Mouse (Mus musculus) left cerebral cortex, postnatal 10 days (tissue): ENCODE measurements around the gene Thpo. TPM values are rescaled to one million over a fixed set of nuclear protein-coding genes. Genes with fewer than 3 reads are reported as not detected.
A peak's percentile ranks its signal among the peaks of the same experiment; 100 is the strongest.

Experiments
- DNase-seq, 2 experiments: peaks; one replicate each; pipeline ENCODE4 v3.0.0; 2021 to 2022; ENCODE audit warnings: low spot score in 2 of 2, mixed read lengths in 1 of 2; ENCODE audit errors: extremely low spot score in 1 of 2
- intact Hi-C: fragments of 180-260 bp; cut with DNase I; formaldehyde crosslinking; loops from one replicate; pipeline ENCODE4 v1.15.1; 2025
- total RNA-seq, 2 experiments: library from RNA; stranded (reverse); gene quantifications; 2 replicates each; pipeline ENCODE4 v1.2.3; 2021

Thpo gene
- total RNA-seq, 2 experiments from 2014 or later, result 1.4 to 2.0 TPM

DNA sequence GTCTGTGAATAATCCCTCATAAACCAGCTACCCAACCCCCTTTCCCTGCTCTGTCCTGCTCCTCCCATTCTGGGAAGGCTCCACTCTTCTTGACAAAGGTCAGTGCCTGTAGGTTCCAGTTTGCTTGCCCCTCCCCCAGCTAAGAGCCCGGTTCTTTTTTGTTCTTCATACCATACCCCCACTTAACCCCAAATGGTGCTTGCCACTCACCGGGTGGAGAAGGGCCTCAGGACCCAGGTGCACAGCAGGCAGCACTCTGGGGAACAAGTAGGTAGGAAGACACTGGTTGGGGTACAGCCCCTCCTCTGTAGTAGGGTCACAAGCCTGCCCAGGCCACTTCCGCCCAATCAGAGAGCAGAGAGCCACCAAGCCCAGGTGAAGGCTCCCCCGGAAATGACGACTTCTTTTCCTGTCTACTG lies 4.0 kb downstream of the Thpo start:
- intact Hi-C loops, result no loop called here
- peak in 1 of 2 experiments; percentile 24 for DNase-seq

DNA sequence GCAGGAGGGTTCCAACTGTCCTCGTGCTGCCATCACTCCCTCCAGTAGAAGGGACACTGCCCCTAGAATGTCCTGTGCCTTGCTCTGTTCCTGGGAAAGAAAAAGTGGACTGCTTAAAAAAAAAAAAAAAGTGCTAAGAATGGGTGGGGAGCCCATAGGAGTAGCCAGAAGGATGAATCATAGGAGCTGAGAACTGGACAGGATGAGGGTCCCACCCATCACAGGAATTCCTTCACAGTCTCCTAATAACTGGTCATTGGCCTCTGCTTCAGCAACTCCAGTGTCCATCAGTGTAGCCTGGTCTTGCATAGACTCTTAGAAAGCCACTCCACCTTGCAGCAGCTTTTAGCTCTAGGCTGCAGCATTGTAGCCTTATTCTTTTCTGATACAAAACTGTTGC lies 7.9 kb downstream of the Thpo start:
- intact Hi-C loops, result loop anchor here (5.0 kb wide), 1 partner anchor 171 kb away; no protein-coding TSS in a partner anchor

DNA sequence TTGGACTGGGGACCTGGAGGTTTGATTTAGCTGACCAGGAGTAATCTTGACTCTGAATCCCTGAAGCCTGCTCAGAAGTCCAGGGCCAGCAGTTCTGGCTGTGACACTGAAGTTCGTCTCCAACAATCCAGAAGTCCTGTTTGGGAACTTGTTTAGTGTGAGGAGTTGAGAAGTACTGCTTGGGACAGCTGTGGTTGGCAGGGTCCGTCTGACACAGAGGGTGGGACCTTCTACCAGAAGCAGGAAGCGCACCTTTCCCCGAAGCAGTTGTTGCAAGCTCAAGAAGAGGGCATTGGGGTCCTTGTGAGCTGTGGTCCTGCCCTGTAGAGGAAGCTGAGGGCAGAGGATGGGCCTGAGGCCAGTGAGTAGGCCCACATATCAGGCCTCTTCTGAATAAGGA lies 8.6 kb downstream of the Thpo start:
- DNase-seq, result no peak
- intact Hi-C loops, result loop anchor here (5.0 kb wide), 1 partner anchor 172 kb away; no protein-coding TSS in a partner anchor

More for the DNA sequence above, 7.9 kb downstream of the Thpo start:
- no peak for DNase-seq

DNA sequence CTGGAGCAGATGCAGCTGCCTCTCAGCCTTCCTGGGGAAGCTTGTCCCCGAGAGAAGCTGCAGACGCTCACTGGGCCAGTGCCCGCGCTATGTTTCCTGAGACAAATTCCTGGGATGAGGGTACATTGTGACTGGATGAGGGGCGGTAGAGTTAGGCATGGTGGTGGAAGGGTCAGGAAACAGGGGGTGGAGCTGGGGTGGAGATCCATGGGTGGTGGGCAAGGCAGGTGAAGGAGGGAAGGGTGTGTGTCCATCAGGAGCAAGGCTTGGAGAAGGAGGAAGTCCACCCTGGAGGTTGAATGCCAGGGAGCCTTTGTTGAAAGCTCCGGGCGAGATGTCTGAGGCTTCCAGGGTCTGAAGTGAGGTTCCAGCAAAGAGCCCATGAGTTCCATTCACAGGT lies 9.0 kb downstream of the Thpo start:
- intact Hi-C loops, result loop anchor here (5.0 kb wide), 1 partner anchor 172 kb away; no protein-coding TSS in a partner anchor
- no peak for DNase-seq

DNA sequence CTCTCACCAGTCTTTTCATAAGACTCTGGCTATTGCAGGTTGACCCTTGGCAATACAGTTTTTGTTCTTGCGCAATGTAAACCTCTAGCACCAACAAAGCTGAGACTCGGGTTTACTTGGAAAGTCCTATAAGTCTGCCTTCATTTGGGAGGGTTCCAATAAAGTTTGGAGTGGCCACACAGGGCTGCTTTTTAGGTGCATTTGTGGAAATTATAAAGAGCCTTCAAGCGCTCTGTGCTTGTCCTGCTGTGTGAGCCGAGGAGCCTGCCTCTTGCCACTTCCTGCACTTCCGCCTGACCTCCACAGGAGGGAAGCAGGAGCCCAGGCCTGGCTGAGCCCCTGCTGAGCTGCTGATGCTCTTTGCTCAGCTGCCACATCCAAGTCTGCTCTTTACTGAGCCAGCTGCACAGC lies 10.0 kb downstream of the Thpo start:
- intact Hi-C loops, result loop anchor here (1.0 kb wide), 1 partner anchor 37 kb away; no protein-coding TSS in a partner anchor
- DNase-seq, result peak in 1 of 2 experiments; percentile 82

DNA sequence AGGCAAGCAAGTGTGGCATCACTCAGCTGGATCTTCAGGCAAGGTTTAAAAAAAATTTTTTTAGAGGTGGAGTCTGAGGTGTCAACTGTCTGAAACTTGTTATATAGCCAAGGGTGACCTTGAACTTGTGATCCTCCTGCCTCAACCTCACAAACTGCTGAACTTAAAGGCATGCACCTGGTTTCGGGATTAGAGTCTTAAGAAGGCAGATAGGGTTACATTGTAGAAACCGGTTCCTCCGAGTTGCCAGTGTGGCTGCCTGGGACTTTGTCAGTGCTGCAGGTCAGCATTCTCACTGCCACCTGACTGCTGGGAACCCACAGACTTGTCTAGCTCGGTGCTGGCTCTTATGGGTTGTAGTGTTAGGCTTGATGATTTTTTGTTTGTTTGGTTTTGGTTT lies 11.1 kb downstream of the Thpo start:
- intact Hi-C loops, result no loop called here
- DNase-seq, result no peak

DNA sequence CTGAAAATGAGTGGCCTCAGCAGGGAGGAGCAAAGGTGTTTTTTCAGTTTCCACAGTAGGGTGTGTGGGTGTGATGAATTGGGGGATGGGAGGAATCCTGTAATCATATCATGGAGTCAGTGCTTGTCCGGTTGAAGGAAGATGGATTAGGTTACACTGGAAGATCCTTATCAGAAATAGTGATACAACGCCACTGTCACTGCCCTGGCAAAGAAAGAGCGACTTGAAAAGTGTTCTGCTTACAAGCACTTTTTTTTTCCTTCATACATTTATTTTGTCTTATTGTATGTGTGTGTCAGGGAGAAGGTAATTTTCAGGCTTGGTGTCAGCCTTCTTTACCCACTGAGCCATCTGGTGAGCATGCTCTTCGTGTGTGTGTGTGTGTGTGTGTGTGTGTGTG lies 11.6 kb downstream of the Thpo start:
- intact Hi-C loops, result no loop called here
- DNase-seq, result no peak

DNA sequence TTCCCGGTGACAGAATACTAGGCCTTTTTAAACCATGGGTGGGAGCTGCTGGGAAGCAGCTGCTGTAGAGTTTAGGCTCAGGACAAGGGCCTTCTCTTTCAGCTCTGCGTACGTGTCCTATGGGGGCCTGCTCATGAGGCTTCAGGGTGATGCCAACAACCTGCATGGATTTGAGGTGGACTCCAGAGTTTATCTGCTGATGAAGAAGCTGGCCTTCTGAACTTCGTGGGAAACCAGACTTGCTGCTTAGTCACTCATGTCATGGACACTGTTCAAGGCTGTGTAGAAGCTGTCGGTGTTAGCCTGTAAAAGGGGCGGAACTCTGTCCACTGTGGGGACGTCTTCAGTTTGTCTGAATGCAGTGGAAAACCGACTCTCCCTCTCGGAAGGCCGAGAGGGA lies 12.5 kb downstream of the Thpo start:
- intact Hi-C loops, result no loop called here

DNA sequence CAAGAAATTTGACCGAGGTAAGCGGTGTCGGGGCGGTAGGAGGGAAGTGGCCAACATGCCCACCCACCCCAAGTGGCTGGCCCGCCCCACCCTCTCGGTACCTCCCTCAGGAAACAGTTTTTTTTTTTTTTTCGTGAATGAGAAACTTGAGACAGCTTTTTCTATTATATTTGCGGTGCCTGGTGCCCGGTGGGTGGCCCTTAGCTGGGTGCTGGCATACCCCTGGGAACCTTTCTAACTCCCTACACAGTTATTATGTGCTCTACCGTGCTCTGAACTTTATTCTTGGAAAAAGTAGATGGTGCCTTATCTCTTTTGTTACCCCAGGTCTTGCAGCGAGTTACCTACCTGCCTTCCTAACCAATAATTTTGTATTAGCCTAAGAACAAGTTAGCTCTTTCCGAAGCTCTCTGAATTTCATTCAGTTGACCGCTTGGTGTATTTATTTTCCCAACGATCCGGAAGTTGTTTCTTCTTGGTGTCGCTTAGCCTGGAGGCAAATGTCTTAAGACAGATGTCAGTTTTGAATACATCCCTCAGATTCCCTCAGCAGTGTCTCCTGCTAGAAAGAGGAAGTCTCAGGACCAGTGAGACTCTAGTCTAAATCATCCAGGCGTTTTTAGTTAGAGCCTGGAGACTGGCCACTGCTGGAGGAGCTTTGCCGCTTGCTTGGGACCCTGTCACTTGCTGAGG lies 16.2 kb downstream of the Thpo start:
- intact Hi-C loops, result no loop called here
- DNase-seq, result no peak

More for the DNA sequence above, 12.5 kb downstream of the Thpo start:
- DNase-seq, result no peak

DNA sequence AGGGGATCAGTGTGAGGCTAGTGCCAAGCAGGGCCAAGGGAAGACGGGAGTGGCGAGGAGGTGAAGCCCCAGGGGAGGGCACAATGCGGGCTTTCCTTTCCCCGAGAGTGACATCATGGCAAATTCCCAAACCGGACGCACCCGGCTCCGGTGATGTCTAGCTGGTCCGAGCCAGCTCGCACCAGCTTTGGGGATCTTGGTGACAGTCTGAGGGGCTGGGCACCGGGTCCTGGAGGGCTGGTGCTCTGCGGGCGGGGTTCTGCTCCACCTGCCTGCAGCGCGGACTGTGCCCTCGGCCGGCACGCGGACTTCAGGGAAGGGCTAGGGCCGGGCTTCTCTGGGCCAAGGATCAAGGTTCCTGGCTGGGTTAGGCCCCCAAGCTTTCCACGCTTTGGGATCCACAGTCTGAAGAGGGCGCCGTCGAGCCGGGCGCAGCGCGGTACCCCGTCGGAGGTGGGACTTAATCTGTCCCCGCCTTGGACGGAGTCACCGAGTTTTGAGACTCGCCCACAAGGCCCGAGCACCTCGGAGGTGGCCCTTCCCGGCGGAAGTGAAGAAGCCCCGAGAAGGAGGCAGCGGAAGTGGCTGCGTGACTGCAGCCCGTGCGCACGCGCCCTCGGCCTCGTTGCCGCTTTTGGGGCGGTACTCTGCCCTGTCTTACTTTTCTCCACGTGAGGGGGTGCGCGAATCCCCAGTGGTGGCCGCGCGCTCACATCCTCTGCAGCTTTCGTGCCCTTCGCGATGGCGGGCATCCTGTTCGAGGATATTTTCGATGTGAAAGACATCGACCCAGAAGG lies 16.9 kb downstream of the Thpo start, which contains the start of the genes Polr2h and Clcn2:
Polr2h (plus strand) TSS at position 485 of the 797 bp plus-strand sequence.
Clcn2 (minus strand) TSS at position 566 of the 797 bp plus-strand sequence.
- DNase-seq, result peak; percentile 96 to 98
- intact Hi-C loops, result no loop called here

DNA sequence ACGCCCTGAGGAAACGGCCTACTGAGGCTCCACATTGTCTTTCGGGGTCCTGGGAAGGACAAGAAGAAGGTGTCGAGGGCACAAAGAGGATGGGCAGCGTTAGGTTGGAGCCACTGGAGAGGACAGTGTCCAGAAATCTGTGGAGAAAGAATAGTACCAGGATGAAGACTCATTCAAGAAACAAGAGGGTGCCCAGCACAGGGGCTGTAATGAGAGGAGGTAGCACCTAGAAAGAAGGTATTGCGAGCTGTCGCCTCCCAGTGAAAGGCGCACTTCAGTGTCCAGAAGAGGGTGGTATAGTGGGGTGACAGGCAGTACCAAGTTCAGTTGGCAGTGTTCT lies 17.5 kb downstream of the Thpo start:
- no peak for DNase-seq
- intact Hi-C loops, result no loop called here

DNA sequence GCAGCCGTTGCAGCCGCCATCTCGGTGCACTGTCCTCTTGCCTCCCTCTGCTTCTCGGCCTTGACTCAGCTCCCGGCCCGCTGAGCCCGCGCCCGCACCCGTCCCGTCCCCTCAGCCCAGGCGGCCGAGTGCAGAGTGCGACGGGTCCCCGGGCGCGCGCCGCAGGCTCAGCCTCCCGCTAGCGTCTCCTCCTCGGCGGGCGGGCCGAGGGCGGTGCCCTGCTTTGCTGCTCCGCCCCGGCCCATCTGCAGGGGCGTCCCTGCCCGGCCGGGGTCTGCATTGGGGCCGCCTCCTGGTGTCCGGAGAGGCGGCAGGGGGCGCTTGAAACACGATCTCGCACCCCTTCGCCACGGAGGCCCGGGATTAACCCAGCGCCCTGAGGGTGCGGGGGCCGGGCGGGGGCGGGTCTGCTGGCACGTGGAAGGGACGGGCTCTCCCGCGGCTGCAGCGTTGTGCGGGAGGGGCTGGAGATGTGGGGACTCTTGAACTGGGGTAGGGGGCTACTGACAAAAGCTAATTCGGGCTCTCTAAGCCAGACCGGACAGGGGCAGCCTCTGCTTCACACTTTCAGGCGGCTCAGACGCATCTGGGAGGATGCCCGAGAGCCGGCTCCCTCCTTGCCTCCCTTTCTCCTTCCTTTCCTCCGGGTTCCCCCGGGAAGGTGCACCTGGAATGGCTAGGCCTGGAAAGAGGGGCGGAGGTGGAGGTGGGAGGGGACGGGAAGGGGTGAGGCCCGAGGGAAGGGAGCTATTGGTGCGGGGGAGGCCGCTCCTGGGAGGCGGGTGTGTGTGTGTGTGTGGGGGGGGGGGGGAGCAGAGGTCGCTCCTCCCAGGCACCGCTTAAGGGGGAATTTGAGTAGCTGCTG lies 18.1 kb downstream of the Thpo start:
- intact Hi-C loops, result no loop called here
- peak; percentile 73 to 88 for DNase-seq

DNA sequence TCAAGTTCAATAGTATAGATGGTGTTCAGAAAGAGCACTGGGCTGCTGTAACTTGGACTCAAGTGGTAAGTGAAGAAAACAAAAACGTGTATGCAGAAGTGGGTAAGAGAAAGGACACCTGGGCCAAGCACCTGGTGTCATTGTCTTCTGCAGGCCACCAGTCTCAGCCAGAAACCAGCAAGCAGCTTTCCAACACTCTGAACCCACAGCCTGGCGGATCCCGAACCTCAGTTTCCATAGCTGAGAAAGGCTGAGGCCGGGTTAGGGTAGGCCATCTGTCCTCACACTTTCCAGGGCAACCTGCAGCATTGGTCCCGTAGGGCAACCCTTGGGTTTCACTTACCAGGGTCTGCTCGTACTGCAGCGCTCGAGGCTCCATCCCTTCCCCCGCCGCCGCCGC lies 18.7 kb downstream of the Thpo start:
- DNase-seq, result no peak
- intact Hi-C loops, result no loop called here

DNA sequence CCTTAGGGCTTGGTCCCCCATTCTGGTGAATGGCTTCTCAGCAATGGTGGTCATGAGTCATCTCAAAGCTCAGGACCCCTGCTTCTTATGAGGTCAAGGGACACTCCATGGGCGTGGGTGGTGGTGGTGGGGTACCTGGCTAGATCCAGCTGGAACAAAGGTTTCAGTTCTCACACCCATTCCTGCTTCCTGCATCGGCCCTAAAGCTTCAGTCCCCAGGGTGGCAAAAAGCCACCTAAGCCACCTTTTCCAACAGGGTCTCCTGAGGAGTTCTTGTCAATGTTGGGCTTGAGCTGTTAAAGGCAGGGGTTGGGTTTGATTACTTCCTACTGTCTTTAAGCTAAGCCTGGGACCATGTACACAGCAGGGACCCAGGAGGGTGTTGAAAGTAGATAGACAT lies 19.1 kb downstream of the Thpo start:
- no peak for DNase-seq
- intact Hi-C loops, result no loop called here

DNA sequence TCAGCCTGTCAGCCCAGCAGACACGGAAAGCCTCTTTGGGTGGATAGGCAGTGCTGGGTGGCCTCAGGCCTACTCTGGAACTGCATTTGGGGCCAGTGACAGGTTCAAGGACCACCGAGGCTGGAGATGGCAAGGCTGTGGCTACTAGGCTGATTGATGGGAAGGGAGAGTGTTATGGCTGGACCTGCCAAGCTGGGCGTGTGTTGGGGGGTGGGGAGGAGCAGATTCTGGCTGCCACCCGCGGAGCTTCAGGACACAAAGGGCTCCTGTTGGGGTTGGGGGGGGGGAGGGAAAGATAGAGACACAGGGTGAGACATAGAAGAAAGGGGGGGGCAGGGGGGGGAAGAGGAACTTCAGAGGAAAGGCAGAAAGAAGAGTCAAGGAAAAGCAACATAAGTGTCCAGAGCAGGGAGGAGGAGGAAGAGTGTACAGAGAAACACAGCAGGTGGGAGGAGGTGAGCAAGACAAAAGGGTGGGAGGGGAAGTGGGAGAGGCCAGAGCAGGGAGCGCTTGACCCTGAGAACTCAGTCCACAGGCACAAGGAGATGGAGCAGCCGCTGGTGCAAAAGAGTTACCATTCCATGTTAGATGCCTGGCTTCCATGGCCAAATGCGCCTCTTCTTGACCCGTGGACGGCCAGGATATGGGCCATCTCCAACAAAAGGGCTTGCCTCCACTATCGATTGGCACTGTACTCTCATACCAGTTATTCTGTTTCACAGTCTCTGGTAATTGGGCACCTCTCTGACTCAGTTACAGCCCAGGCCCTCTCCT lies 19.8 kb downstream of the Thpo start:
- intact Hi-C loops, result loop anchor here (5.0 kb wide), 1 partner anchor 478 kb away; no protein-coding TSS in a partner anchor
- no peak for DNase-seq

DNA sequence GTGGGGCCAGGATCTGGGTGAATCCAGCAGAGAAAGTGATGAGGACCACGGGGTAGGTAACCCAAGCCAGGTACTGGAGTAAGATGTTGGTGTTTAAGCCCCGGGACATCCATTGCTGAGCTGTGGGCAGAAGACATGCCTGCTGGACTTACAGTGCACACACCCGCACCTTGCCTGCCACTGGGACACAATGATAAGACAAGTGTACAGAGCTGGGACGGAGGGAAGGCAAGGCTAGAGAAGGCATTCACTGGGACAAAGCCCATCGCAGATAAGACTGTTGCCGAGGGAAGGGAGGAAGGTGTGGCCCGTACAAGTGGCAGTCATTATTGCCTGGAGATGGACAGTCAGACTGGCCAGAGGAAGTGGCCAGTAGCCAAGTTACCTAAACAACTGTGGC lies 21.4 kb downstream of the Thpo start:
- no peak for DNase-seq
- intact Hi-C loops, result loop anchor here (5.0 kb wide), 1 partner anchor 479 kb away; no protein-coding TSS in a partner anchor

DNA sequence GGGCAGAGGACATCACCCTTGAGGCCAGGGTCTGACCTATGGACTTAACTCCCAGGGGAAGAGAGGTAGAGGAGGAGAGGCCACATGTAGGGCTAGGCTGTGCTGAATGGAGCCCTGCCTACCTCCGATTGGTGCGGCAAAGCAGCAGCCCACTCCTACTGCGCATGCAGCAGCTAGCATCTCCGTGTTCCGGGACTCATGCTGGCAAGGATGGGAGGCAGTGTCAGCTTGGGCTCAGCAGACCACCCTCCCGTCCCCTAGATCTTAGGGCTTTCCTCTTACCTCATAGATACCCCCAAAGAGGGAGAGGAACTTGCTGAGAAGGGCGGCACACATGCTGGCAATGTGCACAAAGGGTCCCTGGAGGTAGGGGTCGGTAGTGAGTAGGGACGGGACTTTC lies 22.1 kb downstream of the Thpo start:
- no peak for DNase-seq
- intact Hi-C loops, result loop anchor here (5.0 kb wide), 1 partner anchor 480 kb away; no protein-coding TSS in a partner anchor

DNA sequence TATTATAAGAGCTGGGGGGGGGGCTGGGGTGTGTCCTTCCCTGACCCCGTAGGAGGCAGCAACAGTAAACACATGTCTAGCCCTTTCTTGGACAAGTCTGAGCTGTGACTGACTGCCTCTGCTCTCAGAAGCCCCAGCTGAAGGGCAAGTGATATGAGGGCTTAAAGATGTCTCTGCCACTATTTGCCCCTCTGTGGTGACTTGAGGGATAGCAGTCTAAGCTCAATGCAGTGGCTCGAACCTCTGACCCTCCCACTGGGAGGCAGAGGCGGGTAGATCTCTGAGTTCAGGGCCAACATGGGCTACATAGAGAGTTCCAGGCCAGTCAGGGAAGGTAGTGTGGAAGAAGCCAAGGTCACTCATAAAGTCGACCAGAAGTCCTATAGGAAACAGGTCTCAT lies 23.5 kb downstream of the Thpo start:
- DNase-seq, result no peak
- intact Hi-C loops, result loop anchor here (5.0 kb wide), 1 partner anchor 481 kb away; no protein-coding TSS in a partner anchor
